ENCODE assay signal across 9 mouse cellular contexts in the genomic region with DNA sequence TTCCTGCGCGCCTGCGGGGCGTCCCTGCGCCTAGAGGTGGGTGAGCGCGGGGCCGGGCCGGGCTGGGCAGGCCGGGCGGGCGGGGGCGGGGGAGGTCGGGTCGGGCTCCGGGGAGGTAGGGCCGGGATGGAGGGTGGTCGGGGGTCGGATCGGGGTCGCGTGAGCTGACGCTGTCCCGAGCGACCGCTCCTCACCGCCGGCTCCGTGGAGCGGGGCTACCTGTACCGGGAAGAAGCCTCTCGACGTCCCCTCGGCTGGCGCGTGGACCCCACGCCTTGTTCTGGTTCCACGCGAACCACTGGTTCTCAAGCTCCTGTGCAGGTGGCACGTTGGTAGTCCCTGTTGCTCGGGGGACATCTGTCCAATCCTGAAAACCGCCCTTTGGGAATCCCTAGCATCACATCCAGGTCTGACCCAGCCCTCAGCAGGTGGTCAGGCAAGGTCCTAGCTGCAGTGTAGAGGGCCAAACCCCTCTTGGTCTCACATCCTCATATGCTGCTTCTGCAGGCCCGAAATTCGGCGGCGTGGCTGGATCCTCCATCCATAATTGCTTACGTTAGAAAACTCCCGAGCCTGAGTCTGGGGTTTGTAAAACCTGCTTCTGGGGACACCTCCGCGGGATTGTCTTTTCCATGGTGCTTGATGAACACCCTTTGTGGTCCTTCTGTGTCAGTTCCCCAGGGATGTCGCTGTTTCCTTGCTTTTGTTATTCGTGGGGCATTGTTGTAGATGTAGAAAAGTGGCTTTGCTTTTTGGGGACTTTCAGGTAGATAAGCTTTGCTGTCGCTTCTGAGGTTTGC. TPM values are rescaled to one million over a fixed set of nuclear protein-coding genes. Genes with fewer than 3 reads are reported as not detected.
DNase-seq lines count a peak whose midpoint lies in the region; ATAC-seq lines count a peak whose summit lies in the region.
"Had no signal": no experiment of that assay in that cellular context is flagged by ENCODE, and none has a peak within 500 bp of the region (broad histone marks: within the 10 kb centered on the region; RNA-seq: fewer than 3 reads in every experiment).

No protein-coding gene starts in this region.

- H3K36me3 ChIP-seq in liver, embryonic 13.5 days = no peaks in the 10 kb centered on the region
- no peaks in the 10 kb centered on the region for H3K36me3 ChIP-seq in stomach, embryonic 14.5 days (ENCODE audit: control insufficient read depth, insufficient read depth, low read length)

- peaks cover 30% of the 10 kb centered on the region for H3K4me1 ChIP-seq in liver, embryonic 13.5 days (replicated peaks)
- peaks cover 12% of the 10 kb centered on the region; the same call in 1 of the 2 replicates for H3K4me1 ChIP-seq in stomach, embryonic 14.5 days (ENCODE audit: control insufficient read depth, insufficient read depth, low read length)

- H3K9ac ChIP-seq in liver, embryonic 13.5 days = peak overlapping the region; percentile 82
- peak overlapping the region; percentile 86 for H3K9ac ChIP-seq in stomach, embryonic 14.5 days (replicated peaks; ENCODE audit: low read depth, low read length)

- H3K4me2 ChIP-seq in liver, embryonic 13.5 days = peak overlapping the region; percentile 94
- peak overlapping the region; percentile 93 for H3K4me2 ChIP-seq in stomach, embryonic 14.5 days (replicated peaks; ENCODE audit: low read depth, low read length)

- H3K4me3 ChIP-seq in liver, embryonic 13.5 days (replicated peaks) = peak overlapping the region; percentile 89
- H3K4me3 ChIP-seq in stomach, embryonic 14.5 days (ENCODE audit: low read depth, low read length) = peak overlapping the region; percentile 91

- under 1% methylated on average over 44 of the region's 53 CpGs for WGBS in liver, embryonic 13.5 days (ENCODE audit: insufficient replicate concordance)
- 1% methylated on average over 51 of the region's 53 CpGs for WGBS in stomach, embryonic 14.5 days

- ATAC-seq in granulocyte monocyte progenitor cell, adult 5-6 weeks (replicated peaks; ENCODE audit: poor library complexity, severe bottlenecking) = peak; percentile 34
- ATAC-seq in liver, embryonic 13.5 days (ENCODE audit: low read depth) = peak; percentile 20; the same call in 1 of the 2 replicates
- no peak; the same call in 1 of the 2 replicates for ATAC-seq in stomach, embryonic 14.5 days (ENCODE audit: insufficient number of reproducible peaks, insufficient read depth, low FRiP score, low read depth)

- no peaks in the 10 kb centered on the region for H3K27me3 ChIP-seq in liver, embryonic 13.5 days
- no peaks in the 10 kb centered on the region for H3K27me3 ChIP-seq in stomach, embryonic 14.5 days (ENCODE audit: control insufficient read depth, insufficient read depth, low read length)

- DNase-seq in heart, adult 11 months = peak; percentile 92
- DNase-seq in heart, adult 8-10 months (ENCODE audit: low spot score) = no peak
- DNase-seq in 3134 (ENCODE audit: extremely low read depth, insufficient read length, low spot score) (peak; percentile 47), ZHBTc4 (ENCODE audit: low read depth, low spot score) (peak; percentile 32)
- DNase-seq in liver, embryonic 13.5 days = peak; percentile 11
- no peak for DNase-seq in natural killer cell, adult 2 months (ENCODE audit: low spot score in 2 of 2)

- peak overlapping the region; percentile 75 for H3K27ac ChIP-seq in liver, embryonic 13.5 days
- peak overlapping the region; percentile 93 for H3K27ac ChIP-seq in stomach, embryonic 14.5 days (ENCODE audit: low read length)

- no peaks in the 10 kb centered on the region for H3K9me3 ChIP-seq in liver, embryonic 13.5 days (replicated peaks)
- H3K9me3 ChIP-seq in stomach, embryonic 14.5 days (ENCODE audit: control insufficient read depth, low read depth, low read length) = no peaks in the 10 kb centered on the region

RNA-seq across cellular contexts. Expression of gene Arhgef7, which starts 31.2 kb away (rescaled TPM):
- 100 to 1,000 TPM in 3 of 4 experiments, 10 to 100 TPM in 1; 93.9 to 119 (median 111) TPM for total RNA-seq in heart, adult 8-10 months (2022)
- total RNA-seq in granulocyte monocyte progenitor cell, adult 5-6 weeks (2014; fragmentation: Nextera tagmentation) = 33.9 and 40.2 TPM in 2 replicates
- total RNA-seq in granulocyte monocyte progenitor cell, adult 5-6 weeks (2017) = 14.4 and 19.8 TPM in 2 replicates
- 9.4 and 11.5 TPM in 2 replicates for polyA plus RNA-seq in liver, embryonic 13.5 days (2015; fragmentation: Nextera tagmentation; extraction: Ambion mirVana)
- 37.0 and 37.4 TPM in 2 replicates for polyA plus RNA-seq in stomach, embryonic 14.5 days (2014; fragmentation: Nextera tagmentation; extraction: Ambion mirVana)

RNA-seq across cellular contexts. Expression of gene 1700016D06Rik, which starts 57.8 kb away (rescaled TPM):
- total RNA-seq in heart, adult 8-10 months (2022) = not detected
- not detected in 2 replicates for total RNA-seq in granulocyte monocyte progenitor cell, adult 5-6 weeks (2014; fragmentation: Nextera tagmentation)
- total RNA-seq in granulocyte monocyte progenitor cell, adult 5-6 weeks (2017) = not detected in 2 replicates
- polyA plus RNA-seq in liver, embryonic 13.5 days (2015; fragmentation: Nextera tagmentation; extraction: Ambion mirVana) = not detected in 2 replicates
- not detected in 2 replicates for polyA plus RNA-seq in stomach, embryonic 14.5 days (2014; fragmentation: Nextera tagmentation; extraction: Ambion mirVana)
- polyA plus RNA-seq: brain, embryonic 14.5 days had no signal

Comparison
In these comparisons a context has a peak if more than half of its experiments do, and no peak if none do; other contexts are left out.
1. DNase-seq: peak in heart, adult 11 months (single experiment), 3134 (single experiment), ZHBTc4 (single experiment) and liver, embryonic 13.5 days (single experiment); none in heart, adult 8-10 months (single experiment) and natural killer cell, adult 2 months (0 of 2).